Mouse (Mus musculus) cerebellum, postnatal 14 days (tissue): ENCODE measurements at regions not wholly inside any gene's neighbourhood (a gene's known extent, or its start where the extent isn't known, plus 50 kb on each side); places are given as distances from the start of the nearest gene placed in this dataset.

Experiments used
- DNase-seq, 2 experiments: peaks; one replicate each; pipeline ENCODE4 v3.0.0; 2021; ENCODE audit warnings: mixed read lengths in 2 of 2

DNA sequence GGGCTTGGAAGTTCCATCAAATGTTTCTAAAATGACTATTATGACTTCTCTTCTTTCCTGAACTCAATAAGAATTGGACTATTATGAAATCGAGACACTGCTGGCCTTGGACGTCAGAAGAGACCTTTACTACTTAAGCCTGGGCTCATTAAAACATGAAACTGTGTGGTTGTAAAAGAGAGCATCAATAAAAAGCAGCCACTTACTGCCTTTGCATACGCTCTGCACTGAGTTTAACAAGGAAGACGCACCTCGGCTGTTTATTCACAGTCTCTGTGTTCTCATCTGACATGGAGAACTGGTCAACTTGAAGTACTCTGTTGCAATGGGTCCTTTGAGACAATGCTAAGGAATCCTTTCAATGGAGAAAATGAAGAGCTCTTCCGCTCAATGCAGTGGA is 399.8 kb upstream of the Dcn start:
- no peak for DNase-seq

DNA sequence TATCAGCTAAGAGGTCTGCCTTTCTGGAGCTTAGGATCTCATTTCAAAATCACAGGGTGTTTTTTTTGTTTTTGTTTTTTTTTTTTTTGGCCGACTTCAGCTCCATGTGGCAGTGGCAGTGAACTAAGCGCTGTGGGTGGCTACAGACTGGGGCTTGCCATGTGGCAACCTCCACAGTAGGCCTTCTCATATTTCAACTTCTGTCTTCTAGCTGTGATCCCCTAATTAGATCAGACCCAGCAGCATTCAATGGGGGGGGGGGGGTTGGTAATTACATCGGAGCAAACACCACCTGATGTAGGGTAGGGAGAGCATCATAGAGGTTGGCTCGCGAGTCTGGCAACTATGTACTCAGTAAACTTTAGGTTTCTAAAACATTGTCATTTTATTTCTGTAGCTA is 392.1 kb upstream of the Dcn start:
- DNase-seq, result peak; percentile 65 to 73

- no peak for DNase-seq
Measured at GRCm38 (mm10) chr10:97090254-97090653, 389.2 kb upstream of the Dcn start.

- no peak for DNase-seq
Measured at GRCm38 (mm10) chr10:97093886-97094285, 385.5 kb upstream of the Dcn start.

DNA sequence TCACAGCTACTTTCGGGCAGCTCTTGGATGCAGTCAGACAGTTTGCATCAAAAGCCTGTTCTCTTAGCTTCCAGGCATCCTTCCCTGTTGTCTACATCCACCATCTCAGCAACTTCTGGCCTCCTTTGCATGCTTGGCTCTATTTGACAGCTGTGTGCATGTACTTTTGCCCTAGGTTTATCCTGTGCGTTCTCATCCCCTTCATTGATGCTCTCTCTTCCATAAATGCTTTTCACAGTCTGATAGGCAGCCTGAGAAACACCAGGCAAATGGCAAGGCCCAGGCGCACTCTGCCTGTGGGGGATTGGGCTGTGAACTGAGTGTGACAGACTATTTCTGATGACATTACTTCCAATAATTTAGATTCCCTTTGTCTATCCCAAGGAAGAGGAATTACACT is 364.9 kb upstream of the Dcn start:
- DNase-seq, result peak in 1 of 2 experiments; percentile 16

- DNase-seq, result no peak
Measured at GRCm38 (mm10) chr10:97122693-97123092, 356.7 kb upstream of the Dcn start.

GRCm38 (mm10) chr10:97141561-97141960 is 337.8 kb upstream of the Dcn start:
- no peak for DNase-seq

DNA sequence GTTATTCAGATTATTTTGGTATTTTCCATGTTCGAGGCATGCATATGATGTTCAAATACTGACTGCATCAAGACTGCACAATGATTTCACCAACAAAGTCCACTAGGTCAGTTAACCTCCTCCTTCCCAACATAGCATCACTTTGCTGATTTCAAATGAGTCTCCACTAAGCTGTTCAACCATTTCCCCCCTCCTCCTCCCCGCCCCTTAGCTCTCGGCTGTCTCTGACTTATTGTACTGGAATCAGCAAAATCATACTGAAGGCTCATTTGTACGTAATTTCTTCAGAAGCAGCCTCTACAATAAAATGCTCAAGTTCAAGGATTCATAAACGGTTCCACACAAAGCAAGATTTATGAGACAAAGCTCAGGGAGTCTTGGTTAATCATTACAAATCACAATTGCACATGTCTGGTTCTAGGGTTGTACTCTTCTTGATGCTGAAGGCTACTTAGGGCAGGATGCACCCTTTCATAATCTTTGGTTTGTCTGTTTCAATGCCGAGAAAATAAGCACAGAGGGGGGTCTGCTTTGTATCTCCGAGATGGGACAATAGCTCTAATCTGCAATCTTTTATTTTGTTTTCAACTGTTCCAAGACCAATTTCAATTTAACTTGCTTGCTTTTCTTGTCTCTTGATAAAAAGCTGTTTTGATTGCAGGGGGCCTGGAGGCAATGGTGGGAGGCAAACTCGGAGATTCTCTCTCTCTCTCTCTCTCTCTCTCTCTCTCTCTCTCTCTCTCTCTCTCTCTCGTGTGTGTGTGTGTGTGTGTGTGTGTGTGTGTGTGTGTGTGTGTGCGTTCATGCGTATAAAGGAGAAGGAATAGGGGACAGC is 320.6 kb upstream of the Dcn start:
- peak in 1 of 2 experiments; percentile 58 for DNase-seq

DNA sequence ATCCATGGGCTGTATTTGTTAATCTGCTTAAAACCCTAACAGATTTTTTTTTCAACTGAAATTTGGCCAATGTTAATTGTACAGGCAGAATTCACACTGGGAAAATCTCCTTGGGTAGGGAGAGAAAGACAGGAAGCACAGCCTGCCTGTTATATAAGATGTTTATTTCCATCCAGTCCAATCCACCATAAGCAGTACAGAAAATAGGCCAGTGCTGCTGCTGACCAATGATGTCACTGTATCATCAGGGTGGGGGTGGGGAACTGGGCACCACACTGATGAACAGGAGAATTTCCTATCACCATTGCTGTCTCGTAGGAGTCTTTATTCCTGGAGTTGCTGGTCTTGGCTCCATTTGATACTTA is 320.0 kb upstream of the Dcn start:
- peak; percentile 56 to 67 for DNase-seq

- DNase-seq, result peak; percentile 69 to 85
Measured at GRCm38 (mm10) chr10:97159831-97160575, 319.4 kb upstream of the Dcn start.

DNA sequence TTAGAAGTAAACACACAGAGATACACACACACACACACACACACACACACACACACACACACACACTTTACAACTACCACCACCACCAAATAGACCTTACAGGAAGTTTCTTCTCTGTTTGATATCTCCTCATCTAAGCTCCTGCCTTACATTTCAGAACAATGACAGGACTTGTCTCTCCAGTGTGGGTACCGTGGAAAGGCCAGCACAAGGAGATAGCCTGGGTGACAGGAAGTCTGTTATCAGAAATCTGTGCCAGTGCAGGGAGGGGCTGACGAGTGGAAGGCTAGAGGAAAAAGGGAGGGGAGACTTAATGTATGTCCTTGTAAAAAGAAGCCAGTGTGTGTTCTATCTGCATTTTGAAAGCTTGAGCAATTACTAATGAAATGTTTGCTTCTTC is 318.5 kb upstream of the Dcn start:
- peak; percentile 40 to 57 for DNase-seq

DNA sequence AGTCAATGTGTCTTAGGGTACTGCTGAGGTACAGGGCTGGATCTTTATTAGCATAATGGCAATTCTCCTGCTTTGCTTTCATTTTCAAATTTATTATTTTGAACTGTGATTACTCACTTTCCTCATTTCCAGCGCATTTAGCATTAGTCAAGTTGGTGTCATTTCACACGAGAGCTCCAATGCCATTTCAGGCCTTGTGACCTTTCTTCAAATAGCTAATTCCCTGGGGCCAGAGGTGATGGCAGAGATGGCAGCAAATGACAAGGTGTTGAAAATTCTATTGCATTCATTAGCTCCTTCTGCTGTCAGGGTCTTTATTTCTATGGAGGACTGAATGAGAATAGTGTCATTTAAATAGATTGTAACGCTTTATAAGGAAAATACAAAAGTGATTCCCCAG is 300.9 kb upstream of the Dcn start:
- no peak for DNase-seq

DNA sequence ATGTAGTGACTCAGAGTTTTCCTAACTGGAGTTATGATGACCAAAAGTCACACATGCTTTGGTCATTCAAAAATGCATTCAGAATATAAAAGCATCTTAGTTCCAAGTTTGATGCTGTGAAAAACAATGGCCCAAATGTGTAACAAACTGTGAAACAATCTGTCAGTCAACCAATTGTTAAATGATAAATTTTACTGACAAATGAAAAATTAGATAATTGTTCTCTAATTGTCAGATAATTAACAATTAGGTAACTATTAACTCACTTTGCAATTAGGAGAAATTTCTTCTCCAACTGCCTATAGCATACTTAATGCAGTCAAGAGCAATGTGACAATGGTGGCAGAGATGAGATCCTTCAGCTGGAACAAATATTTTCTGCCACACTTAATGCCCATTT is 289.7 kb upstream of the Dcn start:
- no peak for DNase-seq

GRCm38 (mm10) chr10:97211238-97211695 is 268.1 kb upstream of the Dcn start:
- DNase-seq, result peak; percentile 5 to 12

- peak in 1 of 2 experiments; percentile 6 for DNase-seq
Measured at GRCm38 (mm10) chr10:97211785-97212398, 267.5 kb upstream of the Dcn start.

GRCm38 (mm10) chr10:97219474-97219873 is 259.9 kb upstream of the Dcn start:
- DNase-seq, result peak; percentile 89 to 91

DNA sequence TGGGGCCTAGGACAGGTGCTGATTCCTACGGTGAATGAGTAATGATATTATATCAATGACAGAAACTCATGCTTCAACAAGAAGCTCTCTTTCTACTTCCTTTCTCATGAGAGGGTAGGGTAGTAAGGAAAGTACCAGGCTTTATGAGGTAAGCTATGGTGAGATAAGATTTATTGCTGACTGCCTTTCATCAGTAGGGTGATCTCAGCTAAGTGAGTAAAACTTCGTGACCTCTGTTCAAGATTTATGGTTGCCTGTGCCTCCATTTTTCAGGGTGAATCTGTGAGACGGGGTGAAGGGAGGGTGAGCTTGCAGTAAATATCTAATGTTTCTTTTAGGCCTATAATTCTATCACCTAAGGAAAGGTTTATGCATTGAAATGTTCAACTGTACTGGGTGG is 259.0 kb upstream of the Dcn start:
- DNase-seq, result no peak

- no peak for DNase-seq
Measured at GRCm38 (mm10) chr10:97235631-97236030, 243.8 kb upstream of the Dcn start.

GRCm38 (mm10) chr10:97241476-97241875 is 237.9 kb upstream of the Dcn start:
- no peak for DNase-seq

- no peak for DNase-seq
Measured at GRCm38 (mm10) chr10:97245674-97246073, 233.7 kb upstream of the Dcn start.

- no peak for DNase-seq
Measured at GRCm38 (mm10) chr10:97248522-97248921, 230.9 kb upstream of the Dcn start.

DNA sequence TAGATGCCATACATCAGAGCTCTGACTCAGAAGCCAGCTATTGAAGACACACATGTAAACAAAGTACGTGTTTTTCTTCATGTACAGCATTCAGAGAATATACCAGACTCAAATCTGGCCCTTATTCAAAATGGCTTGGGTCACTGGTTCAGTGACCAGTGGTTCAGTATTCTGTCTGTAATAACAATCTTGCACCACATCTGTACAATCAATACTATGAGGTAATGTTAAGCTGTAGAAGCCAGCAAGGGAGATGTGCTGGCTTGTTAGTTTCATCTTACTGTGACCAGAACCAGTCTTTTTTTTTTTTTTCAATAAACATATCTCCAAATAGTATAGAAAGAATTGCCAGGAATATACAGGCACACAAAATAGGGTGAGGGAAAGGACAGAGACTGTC is 229.6 kb upstream of the Dcn start:
- no peak for DNase-seq

GRCm38 (mm10) chr10:97250167-97250566 is 229.2 kb upstream of the Dcn start:
- DNase-seq, result no peak
